Mouse (Mus musculus) hindbrain, embryonic 10.5 days (tissue): ENCODE data around the gene Prox1. TPM values are rescaled to one million over a fixed set of nuclear protein-coding genes. Genes with fewer than 3 reads are reported as not detected.

ENCODE experiments used
- DNase-seq: peaks from one replicate; pipeline ENCODE4 v3.0.0-alpha.2; 2017; ENCODE audit warnings: low spot score
- H3K27ac ChIP-seq: fragments of 300-500 bp; sonication (generic); 2 replicates; pipeline ENCODE4 v1.5.1; 2016; ENCODE audit warnings: mild to moderate bottlenecking, moderate library complexity
- H3K27me3 ChIP-seq: fragments of 300-500 bp; sonication (generic); 2 replicates; pipeline ENCODE4 v1.6.1; 2016; ENCODE audit warnings: mild to moderate bottlenecking; ENCODE audit not compliant: poor library complexity, insufficient read depth, severe bottlenecking
- H3K36me3 ChIP-seq: fragments of 300-500 bp; sonication (generic); 2 replicates; pipeline ENCODE4 v1.6.1; 2016; ENCODE audit warnings: mild to moderate bottlenecking, moderate library complexity
- H3K4me1 ChIP-seq: fragments of 300-500 bp; sonication (generic); replicated peaks from 2 replicates; pipeline ENCODE4 v1.6.1; 2016; ENCODE audit warnings: mild to moderate bottlenecking
- H3K4me3 ChIP-seq: fragments of 300-500 bp; sonication (generic); 2 replicates; pipeline ENCODE4 v1.5.1; 2016; ENCODE audit warnings: mild to moderate bottlenecking, moderate library complexity
- H3K9me3 ChIP-seq: fragments of 300-500 bp; sonication (generic); 2 replicates; pipeline ENCODE4 v1.6.1; 2016; ENCODE audit warnings: mild to moderate bottlenecking, moderate library complexity
- WGBS: fragments of 180-500 bp; shearing (Covaris S2); methylation state at CpG from one replicate; pipeline ENCODE4 v1.1.7; 2016; 5-methylcytosine and 5-hydroxymethylcytosine counted together
- polyA plus RNA-seq: library from polyadenylated mRNA; unstranded; fragments of >200 nt; fragmentation: Nextera tagmentation; extraction: Ambion mirVana; gene quantifications from 2 replicates; pipeline ENCODE4 v1.2.1, GENCODE M21; 2016

Gene Prox1
- polyA plus RNA-seq, 1 experiment from 2014 or later: 9.4 TPM

DNA sequence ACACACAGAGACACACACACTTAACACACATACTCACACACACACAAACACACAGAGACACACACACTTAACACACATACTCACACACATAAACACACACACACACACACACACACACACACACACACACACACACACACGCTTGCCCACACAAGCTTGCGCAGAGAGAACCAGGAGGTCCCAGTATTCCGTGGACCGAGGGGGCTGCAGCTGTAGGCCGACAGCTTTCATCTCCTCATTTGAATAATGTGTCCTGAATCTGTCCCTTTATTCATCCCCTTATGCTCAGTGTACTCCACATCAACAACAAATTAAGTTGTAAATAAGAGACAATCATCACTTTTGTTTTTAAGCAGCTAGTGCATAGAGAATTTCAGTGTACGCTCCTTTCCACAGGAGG lies 17.9 kb downstream of the Prox1 start:
- H3K27me3 ChIP-seq: peaks cover 3% of the 10 kb centered on the region; the same call in 1 of the 2 replicates
- H3K27ac ChIP-seq: no peak overlapping the region
- H3K36me3 ChIP-seq: peaks cover 21% of the 10 kb centered on the region
- peaks cover 64% of the 10 kb centered on the region for H3K4me1 ChIP-seq
- WGBS: 87% methylated on average over 6 of the region's 6 CpGs
- H3K9me3 ChIP-seq: no peaks in the 10 kb centered on the region
- no peak overlapping the region for H3K4me3 ChIP-seq
- DNase-seq: no peak

DNA sequence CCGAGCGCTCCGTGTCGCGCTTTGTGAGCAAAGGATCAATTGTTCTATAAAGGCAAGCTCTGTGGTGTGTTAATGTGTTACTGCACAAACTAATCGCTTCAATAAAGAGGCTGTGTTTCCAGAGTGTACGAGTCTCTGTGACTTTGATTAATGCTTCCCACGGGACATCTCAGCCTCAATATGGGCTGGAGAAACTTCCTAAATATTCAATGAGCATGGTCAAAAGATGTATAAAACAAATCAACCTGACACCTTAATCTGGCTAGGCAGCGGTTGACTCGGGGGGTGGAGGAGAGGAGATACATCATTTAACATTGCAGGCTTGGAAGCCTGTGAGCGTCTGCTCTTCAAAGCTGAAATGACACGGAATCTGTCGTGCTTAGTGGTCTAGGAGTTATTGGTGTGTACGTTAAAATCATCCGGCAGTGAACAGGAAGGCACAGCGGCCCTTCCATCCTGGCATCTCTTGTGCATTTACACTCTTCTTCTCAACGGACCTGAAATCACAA lies 21.2 kb downstream of the Prox1 start:
- peak overlapping the region; percentile 24 for H3K4me3 ChIP-seq
- H3K4me1 ChIP-seq: peaks cover 47% of the 10 kb centered on the region
- H3K9me3 ChIP-seq: no peaks in the 10 kb centered on the region
- peak overlapping the region; percentile 74 for H3K27ac ChIP-seq
- peak; percentile 29 for DNase-seq
- H3K36me3 ChIP-seq: peaks cover 27% of the 10 kb centered on the region
- peaks cover 3% of the 10 kb centered on the region; the same call in 1 of the 2 replicates for H3K27me3 ChIP-seq
- 31% methylated on average over 17 of the region's 17 CpGs for WGBS

DNA sequence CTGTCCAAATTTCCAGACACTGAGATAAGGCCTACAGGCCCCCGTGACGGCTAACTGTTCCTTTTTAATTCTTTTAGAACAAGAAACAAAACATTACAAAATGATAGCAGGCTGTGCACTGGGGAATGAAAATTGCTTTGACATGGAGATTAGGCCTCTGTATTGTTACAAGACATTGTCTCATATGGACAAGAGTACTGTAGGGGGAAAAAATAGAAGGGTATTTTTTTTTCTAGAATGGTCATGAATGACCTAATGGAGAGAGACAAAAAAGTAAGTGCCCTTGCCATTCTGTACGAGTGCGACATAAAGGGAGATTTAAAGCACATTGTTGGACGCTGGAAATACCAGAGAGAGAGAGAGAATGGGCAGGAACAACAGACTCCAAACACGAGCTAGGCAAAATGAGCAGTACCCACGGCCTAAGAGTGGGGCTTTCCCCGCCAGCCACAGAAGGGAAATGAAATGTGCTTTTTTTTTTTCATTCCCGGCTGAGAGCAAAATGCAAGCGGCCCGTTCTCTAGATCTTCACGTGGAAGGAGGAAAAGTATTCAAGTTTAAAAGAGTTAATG lies 21.8 kb downstream of the Prox1 start:
- Histone ChIP-seq H3K27me3 (peaks cover 3% of the 10 kb centered on the region; the same call in 1 of the 2 replicates), H3K4me1 (peaks cover 43% of the 10 kb centered on the region), H3K9me3 (no peaks in the 10 kb centered on the region), H3K4me3 (peak overlapping the region; percentile 24; the same call in 1 of the 2 replicates), H3K36me3 (peaks cover 33% of the 10 kb centered on the region), H3K27ac (peak overlapping the region; percentile 74)
- 20% methylated on average over 12 of the region's 12 CpGs for WGBS
- DNase-seq: no peak

DNA sequence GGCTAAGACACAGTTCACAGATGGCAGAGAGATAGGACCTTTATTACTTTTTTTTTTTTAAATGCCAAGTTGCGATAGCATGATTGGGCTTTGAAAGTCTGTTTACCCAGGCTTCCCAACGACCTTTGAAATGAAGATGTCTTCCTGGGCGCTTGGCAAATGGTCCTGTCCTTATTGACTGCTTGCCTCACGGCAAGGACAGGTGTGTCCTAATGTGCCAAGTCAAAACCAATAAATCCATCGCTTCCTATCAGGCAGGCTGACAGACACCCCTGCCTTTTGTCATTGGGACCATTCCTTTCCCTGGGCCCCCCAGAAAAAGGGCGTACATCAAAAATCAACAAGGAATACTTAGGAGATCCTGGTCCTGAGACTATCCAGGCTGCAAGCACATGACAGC lies 22.7 kb downstream of the Prox1 start:
- Histone ChIP-seq H3K4me3 (no peak overlapping the region), H3K27ac (peak overlapping the region; percentile 45; the same call in 1 of the 2 replicates), H3K27me3 (peaks cover 4% of the 10 kb centered on the region; the same call in 1 of the 2 replicates), H3K36me3 (peaks cover 28% of the 10 kb centered on the region), H3K4me1 (peaks cover 40% of the 10 kb centered on the region), H3K9me3 (no peaks in the 10 kb centered on the region)
- DNase-seq: no peak
- 82% methylated on average over 6 of the region's 6 CpGs for WGBS

DNA sequence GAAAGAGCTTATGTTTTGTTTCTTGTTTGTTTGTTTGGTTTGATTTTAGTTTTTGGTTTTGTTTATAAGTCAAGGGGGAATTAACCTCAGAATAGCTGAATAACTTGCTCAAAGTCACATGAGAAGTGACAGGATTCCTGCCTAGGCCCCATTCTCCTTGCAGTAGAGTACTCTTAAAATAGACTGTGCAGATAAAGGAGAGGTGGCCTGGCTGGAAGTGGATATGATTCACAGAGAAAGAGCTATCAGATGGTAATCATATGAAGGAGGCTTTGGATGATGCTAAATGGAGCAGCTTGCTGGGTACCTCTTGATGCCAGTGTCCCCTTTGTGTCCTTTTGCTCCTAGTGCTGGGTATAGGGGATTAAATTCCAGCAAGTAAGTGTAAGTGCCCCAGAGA lies 26.1 kb downstream of the Prox1 start:
- H3K27me3 ChIP-seq: peaks cover 8% of the 10 kb centered on the region; the same call in 1 of the 2 replicates
- H3K36me3 ChIP-seq: peaks cover 36% of the 10 kb centered on the region
- no peak overlapping the region for H3K4me3 ChIP-seq
- H3K4me1 ChIP-seq: peaks cover 59% of the 10 kb centered on the region
- H3K9me3 ChIP-seq: no peaks in the 10 kb centered on the region
- no peak overlapping the region for H3K27ac ChIP-seq
- DNase-seq: no peak

DNA sequence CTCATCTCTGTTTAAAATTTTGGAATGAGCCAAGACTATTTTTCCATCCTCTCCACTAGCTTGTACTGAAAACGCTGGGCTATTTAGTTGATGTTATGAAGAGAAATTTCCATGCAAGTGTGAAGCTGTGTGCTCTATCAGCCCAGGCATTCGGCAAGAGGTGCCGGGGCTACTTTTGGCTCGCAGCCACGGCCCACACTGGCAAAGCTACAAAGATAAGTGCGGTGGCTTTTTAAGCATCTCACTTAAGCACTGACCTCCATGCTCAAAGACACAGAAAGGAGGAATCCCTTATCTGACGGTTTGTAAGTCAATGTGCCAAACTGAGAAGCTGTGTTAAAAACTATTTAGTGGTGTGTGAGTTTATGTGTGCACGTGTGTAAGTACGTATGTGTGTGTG lies 26.9 kb downstream of the Prox1 start:
- DNase-seq: no peak
- peaks cover 36% of the 10 kb centered on the region for H3K36me3 ChIP-seq
- 92% methylated on average over 9 of the region's 9 CpGs for WGBS
- no peaks in the 10 kb centered on the region for H3K9me3 ChIP-seq
- H3K4me3 ChIP-seq: no peak overlapping the region
- no peak overlapping the region for H3K27ac ChIP-seq
- peaks cover 8% of the 10 kb centered on the region; the same call in 1 of the 2 replicates for H3K27me3 ChIP-seq
- H3K4me1 ChIP-seq: peaks cover 59% of the 10 kb centered on the region

DNA sequence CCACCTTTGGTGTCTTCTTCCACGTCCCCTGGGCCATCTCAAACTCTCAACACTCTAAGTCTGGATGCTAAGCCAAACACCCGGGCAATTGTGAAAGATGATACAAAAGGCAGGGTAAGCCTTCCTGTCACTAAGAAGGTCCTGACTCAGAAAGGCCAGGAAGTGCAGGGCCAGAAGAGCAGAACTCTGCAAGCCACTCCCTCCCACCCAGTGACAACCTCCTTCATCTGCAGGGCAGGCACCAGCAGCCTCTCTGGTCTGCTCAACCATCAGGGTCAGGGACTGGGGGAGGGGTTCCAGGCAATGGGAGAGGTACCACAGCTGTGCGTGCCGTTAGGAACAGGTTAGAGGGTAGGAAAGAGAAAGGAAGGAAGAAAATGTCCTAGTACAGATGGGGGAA lies 27.9 kb downstream of the Prox1 start:
- no peak for DNase-seq
- Histone ChIP-seq H3K36me3 (peaks cover 36% of the 10 kb centered on the region), H3K9me3 (no peaks in the 10 kb centered on the region), H3K27me3 (peaks cover 4% of the 10 kb centered on the region; the same call in 1 of the 2 replicates), H3K27ac (peak overlapping the region; percentile 50; the same call in 1 of the 2 replicates), H3K4me3 (no peak overlapping the region), H3K4me1 (peaks cover 59% of the 10 kb centered on the region)
- 41% methylated on average over 4 of the region's 4 CpGs for WGBS

DNA sequence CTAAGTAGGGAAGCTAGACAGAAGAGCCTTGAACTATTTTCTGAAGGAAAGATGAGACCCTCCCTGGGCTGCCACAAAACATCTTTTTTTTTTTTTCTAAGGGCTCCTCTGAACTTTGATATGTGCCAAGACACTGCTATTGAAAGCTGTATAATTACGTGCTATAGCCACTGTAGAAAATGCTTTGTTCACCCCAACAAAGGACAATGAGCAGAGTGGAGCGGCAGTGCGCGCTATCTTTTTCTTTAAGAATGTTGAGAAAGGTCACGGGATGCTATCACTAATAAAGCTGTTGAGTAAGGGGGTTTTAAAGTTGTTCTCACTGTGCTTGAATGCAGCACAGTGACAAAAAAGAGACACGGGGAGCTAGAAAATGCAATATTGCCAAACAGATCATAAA lies 30.0 kb downstream of the Prox1 start:
- Histone ChIP-seq H3K27ac (peak overlapping the region; percentile 88), H3K4me3 (no peak overlapping the region), H3K4me1 (peaks cover 63% of the 10 kb centered on the region), H3K9me3 (no peaks in the 10 kb centered on the region), H3K27me3 (peaks cover 4% of the 10 kb centered on the region; the same call in 1 of the 2 replicates), H3K36me3 (peaks cover 32% of the 10 kb centered on the region)
- DNase-seq: no peak
- WGBS: 26% methylated on average over 6 of the region's 6 CpGs

DNA sequence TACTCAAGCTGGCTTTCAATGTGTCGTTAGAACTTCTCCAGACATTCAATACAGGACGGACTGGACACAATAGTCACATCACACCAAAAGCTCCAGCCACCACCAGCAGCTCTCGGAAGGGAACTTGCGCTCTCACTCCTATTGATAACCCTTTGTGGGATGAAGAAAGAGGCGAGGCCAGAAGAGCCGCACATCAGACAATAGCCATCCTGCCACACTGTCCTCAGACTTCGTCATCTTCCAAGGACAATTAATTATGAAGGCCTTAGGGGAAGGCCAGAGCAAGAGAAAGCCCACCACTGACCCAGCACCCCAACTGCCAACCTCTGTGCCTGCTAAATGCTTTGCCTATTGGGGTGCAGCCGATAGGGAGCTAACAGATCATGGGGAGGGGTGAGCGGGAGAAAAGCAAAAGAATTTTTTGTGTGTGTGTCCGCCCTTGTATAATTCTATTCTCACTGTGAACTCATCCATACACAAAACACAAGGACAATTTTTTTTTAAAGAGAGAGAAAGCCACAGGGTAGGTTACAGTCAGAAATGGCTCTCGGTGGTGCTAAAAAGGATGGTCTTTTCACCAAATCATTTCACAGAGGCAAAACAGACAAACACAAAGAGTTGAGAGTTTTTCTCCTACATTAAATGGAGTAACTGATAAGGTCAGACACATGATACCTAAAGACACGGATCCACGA lies 30.7 kb downstream of the Prox1 start:
- peak; percentile 38 for DNase-seq
- Histone ChIP-seq H3K4me3 (no peak overlapping the region), H3K9me3 (no peaks in the 10 kb centered on the region), H3K27ac (peak overlapping the region; percentile 88), H3K27me3 (peaks cover 4% of the 10 kb centered on the region; the same call in 1 of the 2 replicates), H3K4me1 (peaks cover 63% of the 10 kb centered on the region), H3K36me3 (peaks cover 37% of the 10 kb centered on the region)
- WGBS: 32% methylated on average over 13 of the region's 13 CpGs

DNA sequence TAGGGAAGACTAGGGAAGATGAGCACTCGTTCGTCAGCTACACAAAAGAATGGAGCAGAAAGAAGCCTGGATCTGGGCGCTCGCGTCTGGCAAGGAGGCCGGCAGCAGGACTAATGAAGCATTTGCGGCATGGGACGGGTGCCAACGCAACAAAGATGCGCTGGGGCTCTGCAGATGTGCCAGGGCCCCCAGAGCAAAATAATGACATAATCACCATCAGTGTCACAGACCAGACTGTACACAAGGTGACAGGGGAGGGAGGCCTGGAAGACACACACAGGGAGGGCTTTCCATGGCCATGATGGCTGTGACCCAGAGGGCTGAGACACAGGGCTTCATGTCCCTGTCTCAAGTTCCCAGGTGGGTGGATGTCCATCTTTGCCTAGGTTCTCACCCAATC lies 32.6 kb downstream of the Prox1 start:
- H3K9me3 ChIP-seq: no peaks in the 10 kb centered on the region
- WGBS: 77% methylated on average over 10 of the region's 10 CpGs
- H3K4me1 ChIP-seq: peaks cover 69% of the 10 kb centered on the region
- H3K27ac ChIP-seq: peak overlapping the region; percentile 88
- peaks cover 33% of the 10 kb centered on the region for H3K36me3 ChIP-seq
- no peak overlapping the region for H3K4me3 ChIP-seq
- peaks cover 4% of the 10 kb centered on the region; the same call in 1 of the 2 replicates for H3K27me3 ChIP-seq
- DNase-seq: no peak

DNA sequence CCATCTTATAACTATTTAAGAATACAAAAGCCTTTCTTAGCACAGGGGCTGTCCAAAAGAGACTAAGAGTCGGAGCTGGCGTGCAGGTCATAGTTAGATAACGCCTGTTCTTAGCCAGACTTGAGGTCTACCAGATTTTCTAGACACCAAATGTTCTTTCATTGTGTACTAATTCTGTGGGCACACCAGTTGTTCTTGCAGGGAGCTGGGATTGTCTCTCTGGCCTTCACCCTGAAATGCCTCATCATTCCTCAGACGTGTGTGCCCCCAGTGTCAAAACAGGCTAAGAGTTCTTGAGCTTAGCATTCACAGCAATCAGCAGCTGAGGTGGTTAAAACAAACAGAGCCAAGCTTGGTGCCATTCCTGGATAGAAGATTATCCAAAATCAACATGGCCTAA lies 37.6 kb downstream of the Prox1 start:
- no peak for DNase-seq
- Histone ChIP-seq H3K4me3 (no peak overlapping the region), H3K4me1 (peaks cover 71% of the 10 kb centered on the region), H3K9me3 (no peaks in the 10 kb centered on the region), H3K27ac (peak overlapping the region; percentile 79), H3K36me3 (peaks cover 19% of the 10 kb centered on the region), H3K27me3 (no peaks in the 10 kb centered on the region)
- 49% methylated on average over 4 of the region's 4 CpGs for WGBS

DNA sequence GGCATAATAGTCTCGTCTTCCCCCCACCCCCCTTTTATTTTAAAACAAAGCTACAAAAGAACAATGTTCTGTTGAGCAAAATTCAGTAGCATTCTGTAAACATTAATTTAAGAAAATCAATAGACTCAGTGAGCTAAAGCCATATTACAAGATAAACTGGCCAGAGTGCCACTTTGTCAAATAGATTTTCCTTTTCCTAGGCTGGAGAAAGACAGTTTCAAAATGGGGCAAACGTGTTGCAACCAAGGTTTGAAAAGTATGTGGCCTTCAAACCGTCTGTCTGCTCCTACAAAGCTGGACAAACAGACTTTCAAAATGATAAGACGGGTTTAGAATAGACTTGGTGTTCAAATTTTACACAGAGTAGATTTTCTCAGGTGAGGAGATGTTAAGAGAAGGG lies 39.6 kb downstream of the Prox1 start:
- Histone ChIP-seq H3K27ac (peak overlapping the region; percentile 79; the same call in 1 of the 2 replicates), H3K4me1 (peaks cover 79% of the 10 kb centered on the region)
- WGBS: 68% methylated on average over 4 of the region's 4 CpGs

DNA sequence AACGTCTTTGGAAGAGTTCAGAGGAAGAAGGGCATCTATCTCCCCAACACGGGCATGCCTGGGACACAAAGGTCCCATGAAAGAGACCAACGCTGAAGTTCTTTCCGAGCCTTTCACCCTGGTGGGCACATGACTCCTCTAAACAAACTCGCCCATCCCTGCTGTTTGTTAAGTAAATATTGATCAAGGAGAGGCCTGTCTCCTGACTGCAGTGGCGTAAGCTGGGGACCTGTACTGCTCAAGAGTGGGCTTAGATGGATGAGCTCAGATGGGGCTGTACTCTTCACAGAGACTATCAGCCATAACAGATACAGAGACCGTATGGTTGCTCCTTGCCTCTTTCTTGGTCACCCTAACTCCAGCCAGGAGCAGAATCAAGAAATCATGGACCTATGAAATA lies 41.0 kb downstream of the Prox1 start:
- peaks cover 80% of the 10 kb centered on the region for H3K4me1 ChIP-seq

More for the DNA sequence above, 39.6 kb downstream of the Prox1 start:
- Histone ChIP-seq H3K36me3 (peaks cover 19% of the 10 kb centered on the region), H3K4me3 (no peak overlapping the region), H3K9me3 (no peaks in the 10 kb centered on the region), H3K27me3 (no peaks in the 10 kb centered on the region; the same call in 1 of the 2 replicates)
- DNase-seq: no peak

More for the DNA sequence above, 41.0 kb downstream of the Prox1 start:
- DNase-seq: no peak
- no peaks in the 10 kb centered on the region for H3K9me3 ChIP-seq
- H3K27me3 ChIP-seq: peaks cover 2% of the 10 kb centered on the region; the same call in 1 of the 2 replicates
- no peak overlapping the region for H3K4me3 ChIP-seq
- peaks cover 19% of the 10 kb centered on the region; the same call in 1 of the 2 replicates for H3K36me3 ChIP-seq
- H3K27ac ChIP-seq: peak overlapping the region; percentile 77
- WGBS: 29% methylated on average over 7 of the region's 7 CpGs
